Mouse (Mus musculus) myocyte (in vitro differentiated cells): Measurements from ENCODE around the gene Zfp423. TPM values are rescaled to one million over a fixed set of nuclear protein-coding genes. Genes with fewer than 3 reads are reported as not detected.

Source experiments
- H3K27me3 ChIP-seq: one replicate; pipeline ENCODE4 v1.6.1; 2011; ENCODE audit not compliant: control insufficient read depth, insufficient read depth, insufficient read length
- H3K36me3 ChIP-seq: one replicate; pipeline ENCODE4 v1.6.1; 2011; ENCODE audit not compliant: control insufficient read depth, insufficient read depth
- H3K4me2 ChIP-seq: one replicate; pipeline ENCODE4 v1.6.1; 2011; ENCODE audit warnings: low read depth, control low read depth
- H3K4me3 ChIP-seq: one replicate; pipeline ENCODE4 v1.5.1; 2011; ENCODE audit warnings: mild to moderate bottlenecking, control low read depth, moderate library complexity
- H3K79me2 ChIP-seq: one replicate; pipeline ENCODE4 v1.6.1; 2011; ENCODE audit not compliant: control insufficient read depth, insufficient read depth
- H3ac ChIP-seq: one replicate; pipeline ENCODE4 v1.6.1; 2011; ENCODE audit not compliant: control insufficient read depth, insufficient read length
- CEBPB ChIP-seq: IDR thresholded peaks from 2 replicates; pipeline ENCODE4 v1.6.1; 2011; ENCODE audit warnings: mild to moderate bottlenecking, moderate library complexity; ENCODE audit not compliant: poor library complexity, insufficient read depth, severe bottlenecking
- E2F4 ChIP-seq: IDR thresholded peaks from one replicate; pipeline ENCODE4 v1.6.1; 2011; ENCODE audit warnings: mild to moderate bottlenecking, control low read depth, moderate library complexity; ENCODE audit not compliant: insufficient read depth
- MAX ChIP-seq: IDR thresholded peaks from one replicate; pipeline ENCODE4 v1.6.1; 2011; ENCODE audit warnings: low read depth, mild to moderate bottlenecking, control low read depth
- MYOD1 ChIP-seq, 3 experiments: IDR thresholded peaks; one replicate each; pipeline ENCODE4 v1.6.1; 2011; ENCODE audit warnings: control low read depth in 2 of 3, low read depth in 2 of 3, mild to moderate bottlenecking in 2 of 3, moderate library complexity in 1 of 3; ENCODE audit not compliant: insufficient read length in 2 of 3, control insufficient read depth in 1 of 3
- MYOG ChIP-seq, 3 experiments: IDR thresholded peaks; one replicate each; pipeline ENCODE4 v1.6.1; 2011; ENCODE audit warnings: control low read depth in 2 of 3, low read depth in 2 of 3, mild to moderate bottlenecking in 2 of 3; ENCODE audit not compliant: insufficient read length in 2 of 3, control insufficient read depth in 1 of 3, insufficient read depth in 1 of 3
- POLR2A ChIP-seq: IDR thresholded peaks from one replicate; pipeline ENCODE4 v1.6.1; 2011; ENCODE audit warnings: low read depth, mild to moderate bottlenecking, control low read depth, moderate library complexity; ENCODE audit not compliant: insufficient read length
- POLR2AphosphoS2 ChIP-seq: IDR thresholded peaks from one replicate; pipeline ENCODE4 v1.6.1; 2011; ENCODE audit warnings: low read depth, control low read depth; ENCODE audit not compliant: insufficient read length
- REST ChIP-seq: IDR thresholded peaks from one replicate; pipeline ENCODE4 v1.6.1; 2011; ENCODE audit warnings: mild to moderate bottlenecking, control low read depth, moderate library complexity; ENCODE audit not compliant: insufficient read depth, insufficient read length
- SRF ChIP-seq: IDR thresholded peaks from one replicate; pipeline ENCODE4 v1.6.1; 2011; ENCODE audit warnings: low read depth; ENCODE audit not compliant: control insufficient read depth, insufficient read length
- TCF12 ChIP-seq: IDR thresholded peaks from one replicate; pipeline ENCODE4 v1.6.1; 2011; ENCODE audit warnings: mild to moderate bottlenecking, control low read depth; ENCODE audit not compliant: poor library complexity, insufficient read depth, severe bottlenecking
- TCF3 ChIP-seq: IDR thresholded peaks from one replicate; pipeline ENCODE4 v1.6.1; 2011; ENCODE audit warnings: low read depth, control low read depth; ENCODE audit not compliant: insufficient read length
- USF1 ChIP-seq: IDR thresholded peaks from one replicate; pipeline ENCODE4 v1.6.1; 2011; ENCODE audit warnings: low read depth, mild to moderate bottlenecking, control low read depth, moderate library complexity
- polyA plus RNA-seq: library from polyadenylated mRNA; unstranded; fragments of >200 nt; fragmentation: generic; extraction: Trizol; gene quantifications from one replicate; pipeline ENCODE4 v1.2.1, GENCODE M21; 2012; ENCODE audit warnings: missing spikeins

Gene Zfp423
- polyA plus RNA-seq, 1 experiment, result 0.04 TPM

DNA sequence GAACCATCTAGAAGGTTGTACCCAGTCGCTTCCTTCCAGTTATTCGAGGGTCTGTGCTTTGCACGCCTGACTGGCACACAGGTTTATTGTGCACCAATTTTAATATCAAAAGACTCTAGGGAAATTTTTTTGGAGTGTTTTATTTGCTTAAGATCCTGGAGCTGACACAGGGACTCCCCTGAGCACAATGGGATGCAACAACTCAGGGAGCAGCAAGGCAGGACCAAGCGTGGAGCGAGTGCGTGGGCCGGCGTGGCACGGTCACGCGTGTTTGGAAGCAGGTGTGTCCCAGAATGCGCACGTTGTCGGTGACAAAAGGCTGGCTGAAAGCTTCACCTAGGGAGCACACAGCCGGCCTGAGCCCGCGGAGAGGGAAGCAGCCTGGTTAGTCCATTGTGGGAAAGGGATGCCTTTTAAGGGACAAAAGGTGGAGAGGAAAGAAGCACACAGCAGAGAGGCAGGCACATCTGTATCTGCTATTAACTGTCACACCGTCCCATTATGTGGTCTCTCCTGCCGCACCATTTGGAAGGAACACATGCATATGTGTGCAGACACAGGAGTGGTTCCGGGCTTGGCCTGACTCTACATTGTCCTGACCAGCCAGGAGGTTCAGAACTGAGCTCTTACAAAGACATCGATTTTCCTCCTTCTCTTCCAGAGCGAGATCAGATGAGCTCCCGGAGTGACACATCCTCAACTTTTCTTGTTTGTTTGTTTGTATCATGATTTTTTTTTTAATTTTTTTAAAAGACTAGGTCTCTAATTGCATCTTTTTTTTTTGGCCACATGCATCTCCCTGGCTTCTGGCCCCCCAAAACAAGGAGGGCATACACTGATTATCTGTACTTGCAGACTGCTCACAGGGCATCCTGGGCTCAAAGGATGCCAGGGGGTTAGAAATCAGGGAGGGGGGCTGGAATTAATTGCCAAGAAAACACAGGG is 126.7 kb downstream of the Zfp423 start:
- Histone ChIP-seq H3K79me2 (no peaks in the 10 kb centered on the region), H3K4me3 (no peak overlapping the region), H3K36me3 (no peaks in the 10 kb centered on the region), H3K4me2 (no peak overlapping the region), H3ac (no peak overlapping the region), H3K27me3 (peaks cover 3% of the 10 kb centered on the region)
- no peak for TF ChIP-seq MAX
- TF ChIP-seq MYOD1 (IDR thresholded peaks at IDR 0.05; ENCODE audit: control insufficient read depth in 1 of 3, insufficient read length in 2 of 3, low read depth in 2 of 3), result no peak
- no peak for TF ChIP-seq REST
- no peak for TF ChIP-seq SRF
- TF ChIP-seq TCF12, result no peak
- TF ChIP-seq TCF3, result no peak
- TF ChIP-seq MYOG (IDR thresholded peaks at IDR 0.05; ENCODE audit: control insufficient read depth in 1 of 3, insufficient read depth in 1 of 3, insufficient read length in 2 of 3, low read depth in 2 of 3), result no peak
- TF ChIP-seq POLR2AphosphoS2, result no peak
- TF ChIP-seq E2F4, result no peak
- TF ChIP-seq CEBPB, result no peak
- no peak for TF ChIP-seq USF1
- TF ChIP-seq POLR2A, result no peak

DNA sequence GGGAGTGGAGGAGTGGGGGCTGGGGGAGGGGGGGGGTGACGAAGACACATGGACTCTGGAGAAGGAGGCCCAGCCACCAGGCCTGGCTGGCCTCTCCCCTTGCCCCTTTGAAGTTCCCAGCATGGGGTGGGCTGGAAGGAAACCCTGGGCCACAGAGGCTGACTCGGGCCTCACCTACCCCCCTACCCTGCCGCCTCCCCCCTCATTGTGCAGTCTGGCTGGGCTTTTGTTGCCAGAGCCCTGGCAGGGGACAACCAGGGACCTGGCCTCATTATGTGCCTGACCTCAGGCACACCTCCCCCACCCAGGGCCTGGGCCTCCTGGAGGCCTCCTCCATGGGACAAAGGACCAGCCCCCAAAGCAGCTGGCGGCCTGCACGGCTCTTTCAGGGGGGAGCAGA is 127.8 kb downstream of the Zfp423 start:
- H3K4me3 ChIP-seq, result no peak overlapping the region
- no peaks in the 10 kb centered on the region for H3K79me2 ChIP-seq
- H3ac ChIP-seq, result no peak overlapping the region
- H3K4me2 ChIP-seq, result no peak overlapping the region
- TF ChIP-seq CEBPB (no peak), SRF (no peak), E2F4 (no peak), POLR2AphosphoS2 (no peak)
- no peaks in the 10 kb centered on the region for H3K36me3 ChIP-seq
- H3K27me3 ChIP-seq, result no peaks in the 10 kb centered on the region

DNA sequence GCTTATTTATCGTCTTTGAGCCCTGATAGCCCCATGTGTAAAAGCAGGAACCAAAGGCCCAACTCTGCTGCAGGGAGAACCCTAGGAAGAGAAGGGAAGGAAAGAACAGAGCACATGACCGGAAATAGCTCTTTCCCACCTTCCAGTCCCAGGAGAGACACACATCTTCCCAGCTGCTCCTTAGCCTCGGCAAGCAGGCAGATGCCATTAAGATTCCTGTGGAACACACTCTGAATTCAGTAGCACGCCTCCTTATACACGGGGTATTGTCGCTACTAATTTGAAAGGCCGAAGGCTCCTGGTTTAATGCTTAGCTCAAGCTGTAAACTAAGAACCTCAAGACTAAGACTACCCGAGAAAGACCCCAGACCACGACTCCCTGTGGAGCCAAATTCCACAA is 128.3 kb downstream of the Zfp423 start:
- Histone ChIP-seq H3K4me2 (no peak overlapping the region), H3K27me3 (no peaks in the 10 kb centered on the region), H3K4me3 (no peak overlapping the region), H3K36me3 (no peaks in the 10 kb centered on the region), H3ac (no peak overlapping the region), H3K79me2 (no peaks in the 10 kb centered on the region)
- TF ChIP-seq POLR2A, result no peak
- TF ChIP-seq REST, result no peak
- TF ChIP-seq E2F4, result no peak
- TF ChIP-seq SRF, result no peak
- TF ChIP-seq USF1, result no peak
- TF ChIP-seq MYOD1 (IDR thresholded peaks at IDR 0.05; ENCODE audit: control insufficient read depth in 1 of 3, insufficient read length in 2 of 3, low read depth in 2 of 3), result no peak
- TF ChIP-seq POLR2AphosphoS2, result no peak
- no peak for TF ChIP-seq MAX
- TF ChIP-seq TCF12, result no peak
- no peak for TF ChIP-seq MYOG (IDR thresholded peaks at IDR 0.05; ENCODE audit: control insufficient read depth in 1 of 3, insufficient read depth in 1 of 3, insufficient read length in 2 of 3, low read depth in 2 of 3)

DNA sequence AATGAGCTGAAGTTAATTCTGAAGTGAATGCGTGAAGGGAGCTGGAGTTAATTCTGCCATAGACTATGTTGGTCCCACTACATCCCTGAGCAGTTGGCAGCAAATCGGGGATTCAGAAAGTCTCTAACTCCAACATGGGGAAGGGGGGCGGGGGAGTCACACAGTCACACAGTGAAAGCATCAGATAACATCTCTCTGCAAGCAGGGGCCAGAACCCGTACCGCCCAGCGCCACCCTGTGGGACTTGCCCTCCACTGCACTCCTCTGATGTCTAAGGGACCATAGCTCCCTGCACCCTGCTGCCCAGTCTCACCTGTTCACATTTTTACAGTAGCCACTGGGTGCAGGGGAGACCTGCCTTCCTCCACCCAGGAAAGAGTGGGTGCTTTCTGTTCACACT is 129.2 kb downstream of the Zfp423 start:
- Histone ChIP-seq H3K4me2 (no peak overlapping the region), H3K79me2 (no peaks in the 10 kb centered on the region), H3K27me3 (no peaks in the 10 kb centered on the region), H3K4me3 (no peak overlapping the region), H3K36me3 (no peaks in the 10 kb centered on the region), H3ac (no peak overlapping the region)
- no peak for TF ChIP-seq CEBPB
- no peak for TF ChIP-seq SRF
- TF ChIP-seq POLR2A, result no peak
- no peak for TF ChIP-seq TCF3
- TF ChIP-seq REST, result no peak
- TF ChIP-seq MAX, result no peak
- no peak for TF ChIP-seq TCF12
- no peak for TF ChIP-seq POLR2AphosphoS2
- TF ChIP-seq MYOG (IDR thresholded peaks at IDR 0.05; ENCODE audit: control insufficient read depth in 1 of 3, insufficient read depth in 1 of 3, insufficient read length in 2 of 3, low read depth in 2 of 3), result no peak
- no peak for TF ChIP-seq USF1
- TF ChIP-seq MYOD1 (IDR thresholded peaks at IDR 0.05; ENCODE audit: control insufficient read depth in 1 of 3, insufficient read length in 2 of 3, low read depth in 2 of 3), result no peak
- no peak for TF ChIP-seq E2F4

DNA sequence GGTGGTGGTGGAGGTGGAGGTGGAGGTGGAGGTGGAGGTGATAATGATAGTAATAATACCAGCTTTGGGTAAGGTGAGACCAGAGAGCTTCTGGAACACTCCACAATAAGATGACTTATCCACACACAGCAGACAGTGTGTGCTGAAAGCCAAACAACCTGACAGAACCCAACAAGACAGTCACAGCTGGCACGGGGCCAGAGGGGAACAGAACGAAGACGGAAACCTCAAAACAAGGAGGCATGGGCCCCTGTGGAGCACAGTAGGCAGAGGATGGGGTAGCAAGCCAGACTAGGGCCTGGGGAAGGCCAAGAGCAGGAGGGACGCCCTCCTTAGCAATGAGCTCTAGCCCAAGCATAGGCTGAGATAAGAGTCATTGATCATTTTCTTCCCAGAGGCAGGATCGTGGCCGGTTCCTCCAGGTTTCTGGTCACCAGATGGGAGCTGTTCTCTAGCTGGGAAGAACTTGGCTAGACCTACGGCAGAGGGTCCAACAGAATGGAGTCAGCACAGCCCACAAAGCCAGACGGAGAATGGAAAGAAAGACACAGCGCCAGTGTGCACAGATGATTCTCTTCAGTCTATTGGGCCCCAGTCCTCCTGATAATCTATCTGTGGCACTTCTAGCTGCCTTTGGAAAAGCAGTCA is 133.3 kb downstream of the Zfp423 start:
- Histone ChIP-seq H3K79me2 (no peaks in the 10 kb centered on the region), H3K27me3 (no peaks in the 10 kb centered on the region), H3K36me3 (no peaks in the 10 kb centered on the region), H3K4me2 (no peak overlapping the region), H3ac (no peak overlapping the region), H3K4me3 (no peak overlapping the region)
- TF ChIP-seq USF1, result no peak
- no peak for TF ChIP-seq SRF
- TF ChIP-seq POLR2A, result no peak
- no peak for TF ChIP-seq MAX
- no peak for TF ChIP-seq MYOG (IDR thresholded peaks at IDR 0.05; ENCODE audit: control insufficient read depth in 1 of 3, insufficient read depth in 1 of 3, insufficient read length in 2 of 3, low read depth in 2 of 3)
- TF ChIP-seq MYOD1 (IDR thresholded peaks at IDR 0.05; ENCODE audit: control insufficient read depth in 1 of 3, insufficient read length in 2 of 3, low read depth in 2 of 3), result no peak
- TF ChIP-seq REST, result no peak
